Mouse (Mus musculus): Measurements from ENCODE around the gene Aim2.

Gene Aim2

DNA sequence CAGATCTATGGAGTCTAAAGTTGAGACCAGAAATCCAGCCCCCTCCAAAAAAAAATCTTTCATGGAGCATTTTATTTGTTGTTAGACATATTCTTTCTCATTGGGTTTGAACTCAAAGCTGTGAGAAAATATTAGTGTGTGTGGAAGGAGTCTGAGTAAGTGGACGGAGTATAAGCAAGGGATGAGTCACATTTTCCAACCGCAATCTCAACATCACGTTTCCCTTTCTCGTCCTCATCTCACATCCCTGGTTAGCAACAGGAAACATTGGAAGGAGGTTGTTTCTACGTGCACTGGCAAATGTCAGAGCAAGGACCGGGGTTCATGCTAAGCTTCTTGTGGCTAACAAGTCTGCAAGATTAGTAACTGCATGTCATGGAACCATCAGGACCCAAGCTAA lies 41.1 kb downstream of the Aim2 start:
- DNase-seq (ENCODE audit: low spot score): no peak

DNA sequence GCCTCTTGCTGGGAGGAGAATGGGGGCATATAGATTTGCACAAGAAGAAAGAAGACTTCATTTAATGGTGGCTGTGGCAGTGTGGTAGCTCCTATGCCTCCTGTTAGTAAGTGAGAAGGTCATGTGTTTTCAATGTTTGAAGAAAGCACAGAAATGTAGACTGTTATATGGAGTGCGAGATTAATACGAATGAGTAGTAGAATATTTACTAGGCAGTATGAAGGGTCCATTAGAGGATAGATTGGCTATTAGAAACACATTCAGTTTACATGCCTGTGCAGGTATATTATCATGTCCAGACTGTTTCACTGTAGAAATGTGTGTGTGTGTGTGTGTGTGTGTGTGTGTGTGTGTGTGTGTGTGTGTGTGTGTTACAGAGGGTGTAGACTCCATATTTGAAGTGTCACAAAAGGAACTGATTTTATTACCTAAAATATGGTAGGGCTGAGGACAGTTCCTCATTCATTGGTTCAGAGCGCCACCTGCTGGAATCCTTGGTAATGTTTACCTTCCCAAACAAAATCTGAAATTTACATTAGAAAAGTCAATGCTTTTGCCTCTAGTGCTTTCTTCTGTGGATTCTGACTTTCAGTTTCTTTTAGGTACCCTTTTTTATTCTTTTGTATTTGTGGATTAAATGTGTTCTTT lies 47.8 kb downstream of the Aim2 start:
- peak; percentile 69 for DNase-seq (ENCODE audit: low spot score)

DNA sequence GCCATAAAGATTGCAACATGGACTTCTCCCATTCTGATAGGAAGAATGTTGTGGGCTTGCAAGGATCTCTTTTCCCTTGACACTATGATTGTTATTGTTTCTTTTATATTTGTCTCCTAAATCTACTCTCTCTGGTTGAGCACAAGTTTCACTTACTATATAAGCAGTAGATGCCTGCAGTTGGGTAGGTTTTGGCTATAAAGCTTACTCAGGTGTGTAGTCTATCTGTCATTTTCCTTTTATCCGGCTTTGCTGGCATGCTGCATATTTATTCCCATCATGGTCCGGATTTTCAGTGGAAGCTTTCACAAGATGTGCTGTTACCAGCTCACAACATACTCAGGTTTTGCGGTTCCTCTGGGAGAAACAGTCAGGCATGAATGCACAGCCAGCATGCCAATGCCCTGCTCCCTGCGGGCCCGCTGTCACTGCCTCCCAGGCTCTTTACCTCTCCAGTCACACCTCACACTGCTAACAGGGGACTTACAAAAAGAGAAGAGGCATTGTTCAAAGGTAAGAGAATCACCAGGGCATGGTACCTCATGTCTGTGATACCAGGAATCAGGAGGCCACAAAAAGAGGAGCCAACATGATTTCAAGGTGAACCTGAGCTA lies 54.1 kb downstream of the Aim2 start:
- no peak for DNase-seq (ENCODE audit: low spot score)

DNA sequence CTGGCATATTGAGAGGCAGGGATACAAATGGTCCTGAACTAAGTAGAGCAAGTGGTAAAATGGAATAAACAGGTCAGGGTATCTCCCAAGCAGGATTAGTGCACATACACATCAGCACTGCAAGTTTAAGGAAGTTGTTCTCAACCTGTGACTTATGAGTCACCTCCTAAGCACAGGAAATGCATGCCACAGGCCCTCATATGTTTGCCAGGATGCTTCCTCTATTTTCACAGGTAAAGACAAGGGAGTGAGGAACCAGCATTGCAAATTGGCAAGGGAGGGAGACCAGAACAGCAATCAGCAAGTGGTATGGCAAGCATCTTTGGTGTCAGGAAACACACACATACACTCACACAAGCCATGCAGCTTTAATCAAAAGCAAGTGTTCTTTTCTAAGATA lies 58.4 kb downstream of the Aim2 start:
- no peak for DNase-seq (ENCODE audit: low spot score)

DNA sequence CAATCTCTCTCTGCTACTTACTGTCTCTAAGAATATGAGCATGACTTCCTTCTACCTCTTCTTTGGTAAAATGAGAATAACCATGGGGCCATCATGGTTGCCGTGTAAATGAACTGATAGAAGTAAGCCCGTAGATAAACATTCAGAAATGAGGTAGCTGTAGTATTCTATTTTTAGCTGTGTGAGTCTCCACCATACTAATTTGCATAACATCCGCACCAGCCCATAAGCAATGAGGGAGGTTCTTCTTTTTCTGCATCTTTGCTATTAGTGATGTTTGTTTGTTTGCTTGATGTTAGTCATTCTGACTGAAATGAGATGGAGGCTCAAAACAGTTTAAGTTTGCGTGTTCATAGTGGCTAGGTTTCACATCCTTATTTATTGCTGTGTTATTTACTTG lies 61.2 kb downstream of the Aim2 start:
- DNase-seq (ENCODE audit: low spot score): no peak

DNA sequence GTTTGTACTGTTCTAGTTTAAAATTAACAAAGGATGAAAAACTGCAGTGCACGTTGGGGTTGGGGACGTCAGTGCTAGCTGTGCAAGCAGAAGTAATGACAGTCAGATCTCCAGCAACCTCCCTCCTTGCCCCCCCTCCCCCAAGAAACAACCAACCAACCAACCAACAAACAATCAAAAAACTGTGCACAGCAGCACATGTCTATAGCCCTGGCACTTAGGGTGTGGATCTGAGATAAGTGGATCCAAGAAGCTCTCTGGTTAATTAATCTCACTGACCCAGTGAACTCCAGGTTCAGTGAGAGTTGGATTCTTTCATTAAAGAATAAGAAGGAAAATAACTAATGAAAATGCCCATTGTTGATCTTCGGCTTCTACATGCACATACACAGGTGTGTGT lies 64.0 kb downstream of the Aim2 start:
- DNase-seq (ENCODE audit: low spot score): no peak

DNA sequence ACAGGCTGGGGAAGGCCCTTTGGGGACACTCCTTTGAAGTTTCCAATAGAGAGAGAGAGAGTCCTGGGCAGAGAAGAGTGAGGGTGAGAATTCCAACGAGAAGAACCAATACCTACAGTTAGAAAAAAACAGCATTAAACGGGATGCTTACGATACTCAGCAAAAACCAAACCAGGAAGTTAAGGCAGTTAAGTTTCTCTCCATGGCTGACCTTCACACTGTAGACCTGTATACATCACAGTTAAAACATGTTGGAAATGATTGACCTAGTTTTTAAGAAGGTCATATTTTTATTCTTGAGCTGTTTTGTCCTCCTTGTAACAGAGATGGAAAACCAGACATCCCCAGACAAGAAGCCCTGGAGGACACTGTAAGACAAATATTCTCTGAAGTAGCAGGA lies 67.8 kb downstream of the Aim2 start:
- no peak for DNase-seq (ENCODE audit: low spot score)

DNA sequence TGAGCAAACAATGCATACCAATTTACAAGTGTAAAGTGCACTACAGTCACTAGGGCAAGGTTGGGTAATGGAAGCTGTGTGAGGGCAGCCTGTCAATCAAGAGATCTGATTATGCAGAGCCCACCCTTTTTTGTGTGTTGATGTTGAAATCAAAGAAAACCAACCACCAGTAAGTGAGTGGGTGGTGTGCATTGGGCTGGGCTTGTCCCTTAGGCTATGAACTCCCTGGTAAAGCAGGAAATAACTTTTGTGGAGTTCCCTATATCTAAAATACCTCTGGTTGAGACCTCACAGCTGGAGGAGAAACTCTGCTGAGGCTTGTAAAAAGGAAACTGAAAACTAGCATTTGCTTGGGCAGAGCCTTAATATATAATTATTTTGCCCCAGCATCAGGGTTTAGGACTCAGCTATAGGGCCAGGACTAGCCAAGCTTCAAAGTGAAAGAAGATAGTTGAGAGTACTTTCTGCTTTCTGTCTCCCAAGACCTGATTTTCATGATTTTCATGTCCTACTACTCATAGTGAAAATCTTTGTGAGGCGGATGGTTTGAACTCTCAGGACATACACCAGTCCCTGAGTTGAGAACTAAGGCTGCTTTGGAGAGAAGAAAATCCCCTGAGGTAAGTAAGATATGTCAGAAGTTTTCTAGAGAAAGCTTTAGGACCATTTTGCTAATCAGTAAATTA lies 68.4 kb downstream of the Aim2 start:
- DNase-seq (ENCODE audit: low spot score): no peak

DNA sequence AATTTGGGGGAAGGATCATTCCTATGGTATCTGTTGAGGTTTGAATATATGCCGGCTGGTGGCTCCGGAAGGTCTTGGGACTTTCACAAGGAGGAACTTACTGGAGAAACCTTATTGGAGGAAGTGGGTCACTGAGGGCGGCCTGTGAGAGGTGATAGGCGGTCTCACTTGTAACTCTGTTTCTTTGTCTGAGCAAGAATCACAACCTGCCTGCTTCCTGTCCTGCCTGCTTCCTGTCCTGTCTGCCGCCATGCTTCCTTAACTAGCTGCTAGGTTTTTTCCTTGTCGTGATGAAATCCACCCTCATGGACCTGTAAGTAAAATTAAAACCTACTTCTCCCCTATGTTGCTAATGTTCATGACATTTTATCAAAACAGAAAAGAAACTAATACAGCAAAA lies 69.7 kb downstream of the Aim2 start:
- no peak for DNase-seq (ENCODE audit: low spot score)

DNA sequence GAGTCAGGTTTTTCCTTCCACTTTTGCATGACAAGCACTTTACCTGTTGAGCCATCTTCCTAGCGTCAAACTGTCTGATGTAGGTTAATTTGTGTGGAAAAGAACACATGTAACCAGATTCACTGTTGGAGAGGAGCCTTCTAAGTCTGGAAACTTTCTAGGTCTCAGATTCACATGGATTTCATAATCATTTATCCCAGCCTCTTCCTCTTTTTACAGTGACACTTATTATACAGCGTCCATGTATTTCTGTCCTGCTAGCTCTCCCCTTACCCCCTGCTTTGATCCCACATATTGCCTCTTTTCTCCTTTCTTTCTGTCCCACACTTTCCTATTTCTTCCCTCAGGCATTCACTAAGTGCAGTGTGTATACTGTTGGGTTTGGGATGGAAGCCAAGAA lies 75.7 kb downstream of the Aim2 start:
- no peak for DNase-seq (ENCODE audit: low spot score)

DNA sequence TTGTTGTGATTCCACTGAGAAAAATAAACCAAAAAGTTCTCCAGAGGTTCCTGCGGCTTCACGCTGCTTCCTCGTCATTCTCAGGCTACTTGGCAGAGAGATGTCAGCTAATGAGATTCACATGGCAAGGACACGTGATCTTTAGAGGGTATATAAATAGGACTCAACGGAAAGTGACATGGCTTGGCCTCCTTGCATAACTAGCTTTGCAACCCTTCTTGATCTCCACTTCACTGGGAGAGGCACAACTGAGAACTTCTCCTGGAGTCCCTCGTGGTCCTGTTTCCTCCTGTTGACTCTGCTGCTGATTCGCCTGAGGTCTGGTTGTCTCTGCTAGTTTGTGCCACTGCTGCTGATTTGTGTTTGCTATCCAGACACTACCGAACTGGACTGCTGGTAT lies 76.7 kb downstream of the Aim2 start:
- DNase-seq (ENCODE audit: low spot score): no peak

DNA sequence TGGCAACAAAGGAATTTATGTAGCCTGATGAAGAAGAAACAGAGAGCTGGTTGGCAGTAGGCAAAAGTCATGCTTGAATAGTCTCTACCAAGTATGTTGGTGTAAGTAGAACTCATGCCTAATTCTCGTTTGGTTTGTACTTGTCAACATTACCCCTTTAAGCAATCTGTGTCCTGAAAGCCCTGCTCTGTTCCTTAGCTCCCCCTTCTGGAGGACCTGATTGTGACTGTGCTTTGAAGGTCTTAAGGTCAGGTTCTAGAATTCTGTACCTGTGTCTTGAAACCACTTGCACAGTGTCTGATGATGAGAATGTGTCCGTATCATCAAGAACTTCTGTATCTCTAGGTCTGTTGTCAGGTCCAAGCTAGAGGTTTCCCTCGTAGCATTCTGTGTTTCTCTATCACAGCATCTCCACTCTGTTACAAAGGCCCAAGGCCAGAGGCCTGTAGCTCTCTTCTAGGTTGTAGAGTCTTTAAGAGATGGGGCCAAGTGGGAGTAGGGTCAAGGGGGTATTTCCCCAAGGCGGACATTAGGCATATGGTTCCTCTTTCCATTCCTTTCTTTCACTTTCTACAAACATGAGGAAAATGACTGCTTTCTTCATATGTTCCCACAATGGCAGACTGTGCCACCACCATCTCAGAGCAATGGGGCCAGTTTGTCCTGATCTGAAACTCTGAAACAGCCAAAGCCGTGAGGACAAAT lies 79.5 kb downstream of the Aim2 start:
- DNase-seq (ENCODE audit: low spot score): no peak

DNA sequence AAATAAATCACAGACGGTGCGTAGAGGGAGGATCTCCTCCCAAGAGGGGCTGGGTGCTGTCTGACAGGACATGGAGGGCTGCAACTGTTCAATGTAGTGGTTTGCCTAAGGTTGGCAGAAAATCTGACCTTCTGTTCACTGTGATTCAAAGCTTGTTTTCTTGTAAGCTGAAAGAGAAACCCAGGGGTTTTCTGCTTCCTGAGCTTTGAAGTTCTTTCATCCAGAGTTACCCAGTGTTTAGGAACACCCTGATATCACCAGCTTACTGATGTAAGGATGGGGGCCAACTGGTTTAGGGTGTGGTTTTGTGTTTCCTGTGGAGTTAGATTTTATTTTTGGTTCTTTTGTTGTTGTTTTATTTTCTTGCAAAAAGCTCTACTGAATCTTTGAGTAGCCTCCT lies 81.7 kb downstream of the Aim2 start:
- no peak for DNase-seq (ENCODE audit: low spot score)

DNA sequence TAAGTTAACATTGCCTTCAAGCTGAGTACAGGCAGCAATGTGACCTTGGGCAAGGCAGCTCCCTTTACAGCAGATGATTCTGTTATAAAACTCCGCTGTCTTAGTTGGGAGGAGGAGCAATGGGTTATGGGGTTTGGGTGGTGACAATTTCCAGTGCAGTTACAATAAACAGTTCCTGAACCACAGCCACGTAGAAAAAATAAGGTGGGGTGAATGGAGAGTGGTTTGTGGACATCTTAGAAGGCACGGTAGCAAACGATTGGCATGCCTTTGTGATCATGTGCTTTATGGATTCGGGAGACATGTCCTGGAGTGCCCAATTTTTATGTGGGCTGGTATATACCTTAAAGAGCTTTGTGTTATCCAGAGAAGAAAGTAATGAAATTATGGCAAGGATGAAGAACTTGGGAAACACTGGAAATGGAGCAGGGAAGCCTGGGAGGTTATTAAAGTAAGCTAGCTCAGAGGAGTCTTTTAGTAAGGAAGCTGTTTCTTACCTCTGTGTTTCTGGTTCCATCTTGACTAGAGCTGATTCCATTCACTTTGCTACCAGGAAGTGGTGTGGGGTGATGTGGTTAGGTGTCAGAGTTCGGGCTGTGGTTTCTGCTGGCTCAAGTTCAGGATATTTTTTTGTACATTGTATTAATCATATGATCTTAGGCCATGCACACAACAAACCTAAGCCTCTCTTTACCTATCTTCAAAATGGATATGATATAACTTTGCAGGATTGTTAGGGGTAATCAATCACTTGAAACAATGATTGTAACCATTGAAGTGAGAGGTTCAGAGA lies 86.7 kb downstream of the Aim2 start:
- no peak for DNase-seq (ENCODE audit: low spot score)

DNA sequence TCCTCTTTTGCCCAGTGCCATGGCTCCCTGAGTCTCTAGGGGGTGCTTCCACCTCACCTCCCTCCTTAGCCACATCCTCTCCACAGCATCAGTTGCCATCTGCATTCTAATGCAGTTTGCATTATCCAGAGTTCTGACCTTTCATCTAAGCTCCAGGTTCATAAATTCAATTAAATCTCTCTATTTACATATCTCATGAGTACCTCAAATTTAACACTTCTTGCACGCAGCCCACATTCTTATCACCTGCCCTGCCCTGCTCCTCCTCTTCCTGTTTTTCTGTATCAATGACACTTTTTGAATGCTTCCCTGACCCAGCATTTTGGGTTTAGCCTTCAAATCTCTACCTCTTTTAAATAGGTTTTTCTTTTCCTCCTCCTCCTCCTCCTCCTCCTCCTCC lies 90.0 kb downstream of the Aim2 start:
- no peak for DNase-seq (ENCODE audit: low spot score)

DNA sequence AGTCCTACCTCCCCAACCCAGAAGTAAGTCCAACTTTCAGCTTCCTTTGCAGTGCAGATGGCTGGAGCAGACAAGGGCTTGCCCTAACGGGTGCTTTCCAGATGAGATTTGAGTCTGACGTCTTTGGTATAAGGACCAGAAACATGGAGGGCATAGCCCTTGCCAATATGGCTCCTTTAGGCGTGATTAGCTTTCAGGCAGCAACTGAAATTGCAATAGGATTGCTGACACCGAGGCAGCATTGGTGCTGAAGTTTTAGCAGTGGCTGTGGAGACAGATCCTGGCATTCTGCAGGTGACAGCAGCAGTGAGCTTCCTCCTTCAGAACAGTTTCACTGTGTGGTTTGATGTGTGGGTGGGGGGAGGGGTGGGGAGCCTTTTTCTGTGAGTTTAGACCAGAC lies 90.5 kb downstream of the Aim2 start:
- no peak for DNase-seq (ENCODE audit: low spot score)

DNA sequence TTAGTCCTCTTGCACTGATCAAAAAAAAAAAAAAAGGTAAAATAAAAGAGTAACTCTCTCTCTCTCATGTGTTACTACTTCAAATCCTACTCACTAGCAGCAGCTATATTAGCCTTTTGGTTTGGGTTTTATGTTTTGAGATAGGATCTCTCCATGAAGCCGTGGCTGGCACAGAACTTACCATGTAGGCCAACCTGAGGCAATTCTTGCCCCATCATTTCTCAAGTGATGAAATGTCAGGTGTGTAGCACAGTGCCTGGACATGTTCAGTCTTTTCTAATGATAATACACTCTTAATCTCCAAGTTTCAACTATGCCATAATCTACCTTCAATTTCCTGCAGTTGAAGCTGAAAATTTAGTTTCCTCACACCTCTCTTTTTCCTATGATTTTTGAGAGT lies 92.4 kb downstream of the Aim2 start:
- no peak for DNase-seq (ENCODE audit: low spot score)

DNA sequence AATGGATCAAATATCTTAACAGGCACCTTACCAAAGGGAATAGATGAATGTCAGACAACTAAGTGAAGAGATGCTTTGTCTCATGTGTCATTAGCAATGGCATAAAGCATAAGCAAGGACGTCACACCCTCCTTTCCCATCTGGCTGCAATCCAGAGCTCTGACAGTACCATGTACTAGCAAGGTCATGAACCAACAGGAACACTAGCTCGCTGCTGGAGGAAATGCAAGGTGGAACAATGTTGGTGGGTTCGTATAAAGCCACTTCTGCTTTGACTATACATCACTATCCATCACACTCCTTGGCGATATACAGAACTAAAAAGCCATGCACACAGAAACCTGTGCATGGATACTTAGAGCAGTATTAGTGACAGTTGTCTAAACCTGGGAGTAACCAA lies 96.4 kb downstream of the Aim2 start:
- DNase-seq (ENCODE audit: low spot score): no peak

DNA sequence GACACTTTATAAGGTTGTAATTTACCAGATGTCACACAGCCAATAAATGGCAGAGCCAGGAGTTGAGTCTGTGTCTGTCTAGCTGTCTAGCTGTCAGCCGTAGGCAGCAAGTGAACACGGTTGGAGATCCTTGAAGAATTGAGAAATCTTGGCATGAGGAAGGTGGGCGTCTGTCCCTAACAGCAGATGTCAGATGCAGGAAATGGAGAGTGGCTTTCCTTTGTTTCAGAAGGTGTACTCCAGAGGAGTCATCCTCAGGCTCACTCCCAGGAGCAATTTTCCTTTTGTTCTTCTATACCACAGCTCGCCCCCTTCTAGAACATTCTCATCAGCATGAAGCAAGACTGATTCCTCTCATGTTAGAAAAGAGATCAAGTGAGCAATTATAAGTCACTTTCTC lies 99.9 kb downstream of the Aim2 start:
- DNase-seq (ENCODE audit: low spot score): no peak

DNA sequence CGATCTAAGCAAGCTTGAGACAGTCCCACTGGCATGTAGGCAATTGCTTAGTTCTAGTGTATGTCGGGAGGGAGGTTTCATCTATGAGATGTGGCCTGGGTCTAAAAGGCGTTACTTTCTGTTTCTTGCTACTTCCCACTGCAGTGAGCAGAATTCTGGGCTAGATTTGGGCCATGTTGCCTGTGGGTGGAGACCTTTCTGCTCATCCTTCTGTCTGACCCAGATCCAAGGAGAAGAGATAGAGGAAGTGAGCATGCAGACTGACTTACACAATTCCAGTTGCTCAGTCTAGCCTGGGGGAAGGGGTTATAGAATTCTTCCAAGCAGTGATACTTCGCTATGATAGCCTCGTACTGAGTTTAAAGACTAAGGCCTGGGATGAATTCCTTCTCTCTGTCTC lies 101.0 kb downstream of the Aim2 start:
- DNase-seq (ENCODE audit: low spot score): no peak

DNA sequence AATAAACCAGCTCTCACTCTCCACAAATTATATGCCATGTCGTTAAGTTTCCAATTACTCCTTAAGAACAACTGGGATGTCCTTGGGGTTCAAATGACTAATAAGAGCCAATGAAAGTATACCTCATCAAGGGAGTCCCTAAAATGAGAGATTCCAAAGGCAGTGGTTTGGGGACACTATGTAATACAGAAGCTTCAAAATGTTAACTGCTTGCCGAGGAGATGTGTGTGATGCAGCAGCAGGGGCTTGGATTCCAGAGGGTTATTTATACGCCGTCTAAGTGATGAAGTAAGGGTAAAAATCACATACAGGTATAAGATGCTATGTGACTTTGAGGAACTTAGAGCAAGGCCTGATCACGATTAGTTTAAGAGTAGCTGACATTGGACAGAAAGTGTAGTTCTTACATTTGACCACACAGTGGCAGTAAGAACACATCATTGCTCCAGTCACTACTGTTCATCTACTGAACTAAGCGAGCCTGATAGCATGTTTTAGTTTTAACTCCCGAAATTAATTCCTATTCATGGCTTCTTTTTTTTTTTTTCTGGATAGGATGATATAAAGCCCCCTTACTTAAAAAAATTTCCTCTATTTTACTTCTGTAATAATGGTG lies 105.6 kb downstream of the Aim2 start:
- DNase-seq (ENCODE audit: low spot score): peak; percentile 32

DNA sequence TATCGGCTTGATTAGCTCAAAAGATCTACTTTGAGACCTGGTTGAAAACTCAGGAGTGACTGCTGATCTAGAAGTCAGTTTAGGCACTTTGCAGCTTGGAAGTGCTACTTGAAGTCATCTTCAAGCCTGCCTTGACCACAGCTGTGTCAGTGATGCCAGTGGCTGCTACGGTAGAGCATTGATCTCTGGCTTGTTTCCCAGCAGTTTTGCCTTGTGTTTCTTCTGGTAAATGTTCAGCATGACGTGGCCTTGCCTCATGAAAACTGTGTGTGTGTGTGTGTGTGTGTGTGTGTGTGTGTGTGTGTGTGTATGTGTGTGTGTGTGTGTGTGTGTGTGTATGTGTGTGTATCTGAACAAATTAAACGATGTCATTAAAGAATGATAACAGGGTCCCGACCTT lies 106.1 kb downstream of the Aim2 start:
- DNase-seq (ENCODE audit: low spot score): no peak

Data from c-Kit-positive CD71-positive TER-119-positive erythroid progenitor cells, embryonic 14.5 days (primary cell).